Mouse (Mus musculus) myocyte (in vitro differentiated cells): ENCODE data around the gene Rngtt. TPM values are rescaled to one million over a fixed set of nuclear protein-coding genes. Genes with fewer than 3 reads are reported as not detected.
A peak's percentile ranks its signal among the peaks of the same experiment; 100 is the strongest.

Experiments
- H3K27me3 ChIP-seq: one replicate; pipeline ENCODE4 v1.6.1; 2011; ENCODE audit not compliant: control insufficient read depth, insufficient read depth, insufficient read length
- H3K36me3 ChIP-seq: one replicate; pipeline ENCODE4 v1.6.1; 2011; ENCODE audit not compliant: control insufficient read depth, insufficient read depth
- H3K4me2 ChIP-seq: one replicate; pipeline ENCODE4 v1.6.1; 2011; ENCODE audit warnings: low read depth, control low read depth
- H3K4me3 ChIP-seq: one replicate; pipeline ENCODE4 v1.5.1; 2011; ENCODE audit warnings: mild to moderate bottlenecking, control low read depth, moderate library complexity
- H3K79me2 ChIP-seq: one replicate; pipeline ENCODE4 v1.6.1; 2011; ENCODE audit not compliant: control insufficient read depth, insufficient read depth
- H3ac ChIP-seq: one replicate; pipeline ENCODE4 v1.6.1; 2011; ENCODE audit not compliant: control insufficient read depth, insufficient read length
- CEBPB ChIP-seq: IDR thresholded peaks from 2 replicates; pipeline ENCODE4 v1.6.1; 2011; ENCODE audit warnings: mild to moderate bottlenecking, moderate library complexity; ENCODE audit not compliant: poor library complexity, insufficient read depth, severe bottlenecking
- E2F4 ChIP-seq: IDR thresholded peaks from one replicate; pipeline ENCODE4 v1.6.1; 2011; ENCODE audit warnings: mild to moderate bottlenecking, control low read depth, moderate library complexity; ENCODE audit not compliant: insufficient read depth
- MAX ChIP-seq: IDR thresholded peaks from one replicate; pipeline ENCODE4 v1.6.1; 2011; ENCODE audit warnings: low read depth, mild to moderate bottlenecking, control low read depth
- MYOD1 ChIP-seq, 3 experiments: IDR thresholded peaks; one replicate each; pipeline ENCODE4 v1.6.1; 2011; ENCODE audit warnings: control low read depth in 2 of 3, low read depth in 2 of 3, mild to moderate bottlenecking in 2 of 3, moderate library complexity in 1 of 3; ENCODE audit not compliant: insufficient read length in 2 of 3, control insufficient read depth in 1 of 3
- MYOG ChIP-seq, 3 experiments: IDR thresholded peaks; one replicate each; pipeline ENCODE4 v1.6.1; 2011; ENCODE audit warnings: control low read depth in 2 of 3, low read depth in 2 of 3, mild to moderate bottlenecking in 2 of 3; ENCODE audit not compliant: insufficient read length in 2 of 3, control insufficient read depth in 1 of 3, insufficient read depth in 1 of 3
- POLR2A ChIP-seq: IDR thresholded peaks from one replicate; pipeline ENCODE4 v1.6.1; 2011; ENCODE audit warnings: low read depth, mild to moderate bottlenecking, control low read depth, moderate library complexity; ENCODE audit not compliant: insufficient read length
- POLR2AphosphoS2 ChIP-seq: IDR thresholded peaks from one replicate; pipeline ENCODE4 v1.6.1; 2011; ENCODE audit warnings: low read depth, control low read depth; ENCODE audit not compliant: insufficient read length
- REST ChIP-seq: IDR thresholded peaks from one replicate; pipeline ENCODE4 v1.6.1; 2011; ENCODE audit warnings: mild to moderate bottlenecking, control low read depth, moderate library complexity; ENCODE audit not compliant: insufficient read depth, insufficient read length
- SRF ChIP-seq: IDR thresholded peaks from one replicate; pipeline ENCODE4 v1.6.1; 2011; ENCODE audit warnings: low read depth; ENCODE audit not compliant: control insufficient read depth, insufficient read length
- TCF12 ChIP-seq: IDR thresholded peaks from one replicate; pipeline ENCODE4 v1.6.1; 2011; ENCODE audit warnings: mild to moderate bottlenecking, control low read depth; ENCODE audit not compliant: poor library complexity, insufficient read depth, severe bottlenecking
- TCF3 ChIP-seq: IDR thresholded peaks from one replicate; pipeline ENCODE4 v1.6.1; 2011; ENCODE audit warnings: low read depth, control low read depth; ENCODE audit not compliant: insufficient read length
- USF1 ChIP-seq: IDR thresholded peaks from one replicate; pipeline ENCODE4 v1.6.1; 2011; ENCODE audit warnings: low read depth, mild to moderate bottlenecking, control low read depth, moderate library complexity
- polyA plus RNA-seq: library from polyadenylated mRNA; unstranded; fragments of >200 nt; fragmentation: generic; extraction: Trizol; gene quantifications from one replicate; pipeline ENCODE4 v1.2.1, GENCODE M21; 2012; ENCODE audit warnings: missing spikeins

The Rngtt gene
- polyA plus RNA-seq, 1 experiment: 4.9 TPM

GRCm38 (mm10) chr4:33526675-33527074, 216.6 kb downstream of the Rngtt start:
- H3K4me2 ChIP-seq: no peak overlapping the region
- H3K27me3 ChIP-seq: no peaks in the 10 kb centered on the region

GRCm38 (mm10) chr4:33532596-33532995, 222.5 kb downstream of the Rngtt start:
- Histone ChIP-seq H3ac (no peak overlapping the region), H3K4me3 (no peak overlapping the region), H3K79me2 (no peaks in the 10 kb centered on the region), H3K27me3 (no peaks in the 10 kb centered on the region), H3K4me2 (no peak overlapping the region), H3K36me3 (no peaks in the 10 kb centered on the region)
- TF ChIP-seq CEBPB (no peak), MYOG (IDR thresholded peaks at IDR 0.05; ENCODE audit: control insufficient read depth in 1 of 3, insufficient read depth in 1 of 3, insufficient read length in 2 of 3, low read depth in 2 of 3) (no peak), POLR2AphosphoS2 (no peak)

More at GRCm38 (mm10) chr4:33526675-33527074, 216.6 kb downstream of the Rngtt start:
- TF ChIP-seq POLR2A (no peak), POLR2AphosphoS2 (no peak), SRF (no peak), USF1 (no peak)
- no peaks in the 10 kb centered on the region for H3K79me2 ChIP-seq
- H3ac ChIP-seq: no peak overlapping the region
- H3K36me3 ChIP-seq: no peaks in the 10 kb centered on the region
- H3K4me3 ChIP-seq: no peak overlapping the region

GRCm38 (mm10) chr4:33544755-33545576, 234.9 kb downstream of the Rngtt start:
- TF ChIP-seq USF1: no peak
- peak in 1 of 3 experiments; percentile 57 for TF ChIP-seq MYOD1 (IDR thresholded peaks at IDR 0.05; ENCODE audit: control insufficient read depth in 1 of 3, insufficient read length in 2 of 3, low read depth in 2 of 3)
- Histone ChIP-seq H3ac (no peak overlapping the region), H3K4me2 (no peak overlapping the region)

GRCm38 (mm10) chr4:33545577-33545879, 235.4 kb downstream of the Rngtt start:
- no peak overlapping the region for H3ac ChIP-seq
- H3K4me3 ChIP-seq: no peak overlapping the region
- no peaks in the 10 kb centered on the region for H3K27me3 ChIP-seq
- no peak for TF ChIP-seq E2F4
- no peak for TF ChIP-seq SRF
- TF ChIP-seq REST: no peak
- TF ChIP-seq POLR2AphosphoS2: no peak
- no peak for TF ChIP-seq TCF3
- H3K79me2 ChIP-seq: no peaks in the 10 kb centered on the region
- H3K4me2 ChIP-seq: no peak overlapping the region
- no peaks in the 10 kb centered on the region for H3K36me3 ChIP-seq

More at GRCm38 (mm10) chr4:33544755-33545576, 234.9 kb downstream of the Rngtt start:
- Histone ChIP-seq H3K27me3 (no peaks in the 10 kb centered on the region), H3K36me3 (no peaks in the 10 kb centered on the region), H3K79me2 (no peaks in the 10 kb centered on the region), H3K4me3 (no peak overlapping the region)

- Histone ChIP-seq H3ac (no peak overlapping the region), H3K27me3 (no peaks in the 10 kb centered on the region), H3K4me3 (no peak overlapping the region), H3K79me2 (no peaks in the 10 kb centered on the region), H3K36me3 (no peaks in the 10 kb centered on the region), H3K4me2 (no peak overlapping the region)
- TF ChIP-seq REST (no peak), USF1 (no peak), CEBPB (no peak), SRF (no peak), E2F4 (no peak), POLR2A (no peak), TCF3 (no peak), MYOG (IDR thresholded peaks at IDR 0.05; ENCODE audit: control insufficient read depth in 1 of 3, insufficient read depth in 1 of 3, insufficient read length in 2 of 3, low read depth in 2 of 3) (no peak), MYOD1 (IDR thresholded peaks at IDR 0.05; ENCODE audit: control insufficient read depth in 1 of 3, insufficient read length in 2 of 3, low read depth in 2 of 3) (no peak), TCF12 (no peak)
Observed at GRCm38 (mm10) chr4:33546278-33546677, 236.2 kb downstream of the Rngtt start.

- H3K79me2 ChIP-seq: no peaks in the 10 kb centered on the region
Observed at GRCm38 (mm10) chr4:33547315-33547929, 237.3 kb downstream of the Rngtt start.

More at GRCm38 (mm10) chr4:33547315-33547929, 237.3 kb downstream of the Rngtt start:
- Histone ChIP-seq H3K36me3 (no peaks in the 10 kb centered on the region), H3K27me3 (no peaks in the 10 kb centered on the region), H3ac (no peak overlapping the region), H3K4me3 (no peak overlapping the region), H3K4me2 (no peak overlapping the region)
- no peak for TF ChIP-seq E2F4
- TF ChIP-seq MAX: no peak
